Mouse (Mus musculus): ENCODE data around the gene Pigx.
"Not testable (repeated sequence)": the region's sequence is repeated elsewhere in the genome, so short reads cannot be mapped to it uniquely, and the experiment has no call there.

Pigx gene

GRCm38 (mm10) chr16:32110951-32111699 lies 11.6 kb upstream of the Pigx start:
- in situ Hi-C loops (cut with MboI), result loop anchor here (5.0 kb wide), 1 partner anchor 91 kb away; no protein-coding TSS in a partner anchor

GRCm38 (mm10) chr16:32108578-32108977 lies 9.0 kb upstream of the Pigx start:
- in situ Hi-C loops (cut with MboI), result no loop called here

GRCm38 (mm10) chr16:32108170-32108569 lies 8.6 kb upstream of the Pigx start:
- in situ Hi-C loops (cut with MboI), result no loop called here

- in situ Hi-C loops (cut with MboI), result no loop called here
Measured at GRCm38 (mm10) chr16:32107342-32108045, 8.0 kb upstream of the Pigx start.

DNA sequence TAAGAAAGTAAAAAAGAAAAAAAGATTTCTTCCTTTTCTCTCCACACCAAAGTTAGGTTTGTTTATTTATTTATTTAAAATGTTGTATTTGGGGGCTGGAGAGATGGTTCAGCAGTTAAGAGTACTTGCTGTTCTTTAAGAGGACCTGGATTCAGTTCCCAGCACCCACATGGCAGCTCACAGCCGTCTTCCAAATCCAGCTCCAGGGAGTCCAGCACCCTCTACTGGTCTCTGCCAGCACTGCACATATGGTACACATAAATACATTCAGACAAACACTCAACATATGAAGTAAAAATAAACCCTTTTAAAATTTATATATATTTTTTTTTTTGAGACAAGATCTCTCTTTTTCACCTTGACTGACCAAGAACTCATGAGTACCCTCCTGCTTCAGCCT lies 6.2 kb upstream of the Pigx start:
- in situ Hi-C loops (cut with MboI), result no loop called here

GRCm38 (mm10) chr16:32102295-32102694 lies 2.8 kb upstream of the Pigx start:
- in situ Hi-C loops (cut with MboI), result no loop called here

GRCm38 (mm10) chr16:32098897-32099637 lies 473 bp downstream of the Pigx start:
- in situ Hi-C loops (cut with MboI), result no loop called here

DNA sequence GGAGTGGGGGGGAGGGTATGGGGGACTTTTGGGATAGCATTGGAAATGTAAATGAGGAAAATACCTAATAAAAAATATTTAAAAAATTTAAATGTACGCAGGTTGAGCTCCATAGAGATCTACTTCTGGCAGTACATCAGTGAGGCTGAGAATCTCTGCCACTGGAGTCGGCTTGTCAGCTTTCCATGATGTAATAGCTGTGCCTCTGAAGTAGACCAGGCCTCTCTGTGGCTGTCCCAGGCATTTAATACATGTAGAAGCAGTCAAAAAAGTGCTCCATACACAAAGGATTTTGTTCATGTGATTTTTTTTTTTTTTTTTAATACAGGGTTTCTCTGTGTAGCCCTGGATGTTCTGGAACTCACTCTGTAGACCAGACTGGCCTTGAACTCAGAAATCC lies 1.8 kb downstream of the Pigx start:
- in situ Hi-C loops (cut with MboI), result not testable (repeated sequence)

- in situ Hi-C loops (cut with MboI), result no loop called here
Measured at GRCm38 (mm10) chr16:32091466-32091865, 8.1 kb downstream of the Pigx start.

GRCm38 (mm10) chr16:32087629-32088443 lies 11.7 kb downstream of the Pigx start:
- in situ Hi-C loops (cut with MboI), result no loop called here

GRCm38 (mm10) chr16:32078991-32079511 lies 20.5 kb downstream of the Pigx start, which contains the start of gene Pak2:
Gene Pak2, minus strand, starts transcription at chr16:32079342.
- in situ Hi-C loops (cut with MboI), result no loop called here

GRCm38 (mm10) chr16:32078408-32078990 lies 21.0 kb downstream of the Pigx start:
- in situ Hi-C loops (cut with MboI), result no loop called here

DNA sequence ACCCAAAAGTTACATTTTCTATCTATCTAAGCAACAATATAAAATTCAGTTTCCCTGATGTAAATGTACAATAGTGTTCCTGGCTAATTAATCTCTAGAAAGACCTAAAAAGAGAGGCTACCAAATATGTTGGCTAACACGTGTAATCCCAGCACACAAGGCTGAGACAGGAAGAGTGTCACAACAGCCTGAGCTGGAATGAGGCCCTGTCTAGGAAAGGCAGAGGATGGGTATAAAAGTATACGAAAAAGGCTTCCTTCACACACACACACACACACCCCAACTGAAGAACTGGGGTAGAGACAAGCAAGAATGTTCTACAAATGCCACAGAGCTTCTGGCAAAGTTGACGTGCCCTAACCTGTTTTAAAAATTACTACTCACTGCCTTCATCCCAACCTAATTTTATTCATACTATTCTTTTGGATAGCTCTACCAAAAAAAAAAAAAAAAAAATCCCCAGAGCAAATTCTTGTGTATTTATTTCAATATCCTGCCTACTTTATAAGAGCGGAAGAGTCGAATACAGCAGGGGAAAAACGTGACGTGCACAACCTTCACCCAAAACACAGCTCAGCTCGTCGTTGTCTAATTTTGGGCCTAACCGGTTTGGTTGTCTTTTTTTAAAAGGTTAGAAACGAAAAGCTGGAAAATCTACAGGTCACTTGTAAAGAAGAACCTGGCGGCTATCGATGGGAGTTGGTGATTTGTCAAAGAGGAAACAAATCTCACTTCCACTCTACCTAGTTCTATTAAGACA lies 21.7 kb downstream of the Pigx start:
- in situ Hi-C loops (cut with MboI), result no loop called here

GRCm38 (mm10) chr16:32076406-32076805 lies 23.1 kb downstream of the Pigx start:
- in situ Hi-C loops (cut with MboI), result no loop called here

DNA sequence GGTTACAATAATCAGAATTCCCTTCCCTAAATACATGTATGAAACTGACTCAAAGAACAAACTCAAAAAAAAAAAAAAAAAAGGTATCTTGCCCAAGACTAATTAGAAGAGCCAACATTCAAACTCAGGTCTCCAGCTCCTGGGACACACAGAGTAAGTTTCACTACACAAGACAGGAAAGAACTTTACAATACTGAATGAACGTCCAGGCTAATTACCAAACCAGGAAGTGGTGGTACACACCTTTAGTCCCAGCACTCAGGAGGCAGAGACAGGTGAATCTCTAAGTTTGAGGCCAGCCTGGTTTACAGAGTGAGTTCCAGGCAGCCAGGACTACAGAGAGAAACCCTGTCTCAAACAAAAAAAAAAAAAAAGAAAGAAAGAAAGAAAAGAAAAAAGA lies 23.8 kb downstream of the Pigx start:
- in situ Hi-C loops (cut with MboI), result no loop called here

- in situ Hi-C loops (cut with MboI), result not testable (repeated sequence)
Measured at GRCm38 (mm10) chr16:32070070-32070469, 29.5 kb downstream of the Pigx start.

DNA sequence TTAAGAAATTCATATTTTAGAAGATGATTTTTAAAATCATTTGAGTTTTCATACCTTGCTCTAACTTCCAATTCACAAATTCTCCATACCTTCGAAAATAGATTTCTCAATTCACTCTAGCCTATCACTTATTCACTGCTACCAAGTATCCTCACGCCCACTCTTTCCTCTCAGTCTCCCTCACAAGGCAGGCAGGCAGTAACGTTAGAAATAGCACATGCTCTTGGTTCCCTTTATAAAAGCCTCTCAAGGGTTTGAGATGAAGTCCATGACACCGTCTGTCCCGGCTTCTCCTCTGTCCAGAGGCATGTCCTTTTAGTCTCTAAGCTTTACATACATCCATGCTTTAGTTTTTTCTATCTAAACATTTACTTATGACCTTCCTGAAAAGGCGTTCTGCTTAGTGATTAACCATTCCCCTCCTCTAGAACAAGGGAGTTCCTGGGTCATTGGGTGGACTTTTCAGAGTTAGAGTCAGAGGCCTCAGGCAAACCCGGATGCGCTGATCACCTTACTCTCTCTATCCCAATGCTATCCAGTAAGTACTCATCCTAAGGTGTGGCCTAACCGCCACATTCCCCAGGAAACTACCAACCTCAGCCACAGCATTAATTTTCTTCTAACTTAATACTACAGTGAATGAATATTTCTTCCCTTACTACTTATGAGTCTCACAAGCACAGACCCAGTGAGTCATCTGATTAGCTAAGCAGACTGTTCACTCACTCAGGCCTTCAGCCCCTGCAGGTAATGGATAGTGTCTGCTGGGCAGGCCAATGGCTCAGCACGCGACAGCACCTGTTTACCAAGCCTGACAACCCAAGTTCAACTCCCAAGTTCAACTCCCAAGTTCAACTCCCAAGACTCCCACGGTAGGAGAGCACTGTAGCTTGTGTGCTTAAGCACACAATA lies 30.9 kb downstream of the Pigx start:
- in situ Hi-C loops (cut with MboI), result no loop called here

DNA sequence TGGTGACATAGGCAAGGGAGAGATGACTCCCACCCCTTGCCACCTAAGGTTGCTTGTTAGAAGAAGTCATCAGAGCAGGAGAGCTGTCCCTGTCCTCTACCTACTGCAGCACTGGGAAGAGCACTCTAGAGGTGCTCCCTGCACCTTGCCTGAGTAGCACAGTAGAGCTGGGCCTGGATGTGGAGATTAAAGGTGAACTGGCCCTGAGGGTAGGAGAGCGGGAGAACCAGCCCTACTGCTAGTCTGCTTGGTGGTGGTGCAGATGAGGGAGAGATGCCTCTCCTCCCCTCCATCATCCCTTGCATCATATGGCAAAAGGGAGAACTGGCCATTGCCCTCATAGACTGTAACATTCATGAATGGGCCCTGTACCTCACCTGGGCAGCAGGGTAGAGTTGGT lies 32.6 kb downstream of the Pigx start:
- in situ Hi-C loops (cut with MboI), result no loop called here

DNA sequence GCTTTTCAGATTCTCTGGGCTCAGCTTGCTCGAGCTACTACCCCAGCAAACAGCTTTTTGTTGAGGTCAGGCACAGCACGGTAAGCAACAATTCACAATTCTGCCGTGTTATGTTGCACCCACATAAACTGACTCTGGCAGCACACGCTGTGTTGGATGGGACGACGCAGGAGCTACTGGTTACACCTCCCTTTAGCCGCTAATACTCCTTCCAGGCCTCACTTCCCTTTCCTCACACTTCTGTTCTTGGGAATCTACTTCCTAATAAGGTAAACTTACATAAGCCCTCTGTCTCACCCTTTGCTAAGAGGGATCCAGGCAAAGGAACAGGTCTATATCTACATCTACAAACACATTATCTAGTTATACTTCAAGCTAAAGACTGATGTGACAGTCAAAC lies 35.6 kb downstream of the Pigx start:
- in situ Hi-C loops (cut with MboI), result no loop called here

Data from mature B cell (primary cell).